Mouse (Mus musculus): Measurements from ENCODE around the gene Dab1. TPM values are rescaled to one million over a fixed set of nuclear protein-coding genes. Genes with fewer than 3 reads are reported as not detected.
A peak's percentile ranks its signal among the peaks of the same experiment; 100 is the strongest.

The Dab1 gene
- polyA plus RNA-seq, 1 experiment from 2014 or later, result 11.2 TPM

DNA sequence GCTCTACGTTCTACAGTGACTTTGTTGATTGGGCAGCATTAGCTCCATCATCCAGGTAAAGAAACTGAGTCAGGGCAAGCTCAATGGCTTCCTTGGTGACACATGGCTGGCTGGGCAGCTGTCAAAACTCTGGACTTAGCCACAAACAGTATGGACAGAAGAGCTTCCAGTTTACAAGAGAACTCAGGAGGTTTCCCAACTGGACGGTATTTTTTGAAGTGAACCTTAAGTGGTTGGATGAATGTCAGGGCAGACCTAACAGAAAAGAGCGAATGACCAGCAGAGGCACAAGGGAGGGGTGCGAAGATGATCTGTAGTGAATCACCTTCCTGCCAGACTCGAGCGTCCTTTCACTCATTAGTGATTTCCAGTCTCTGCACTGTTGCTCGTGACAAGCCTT, 857.7 kb downstream of the Dab1 start:
- 78% methylated on average over 7 of the region's 7 CpGs for WGBS
- H3K4me3 ChIP-seq (replicated peaks), result no peak overlapping the region
- no peaks in the 10 kb centered on the region for H3K27me3 ChIP-seq (replicated peaks)
- H3K27ac ChIP-seq, result no peak overlapping the region
- ATAC-seq (ENCODE audit: insufficient read depth, low FRiP score, low read depth), result no peak
- H3K9ac ChIP-seq, result no peak overlapping the region
- no peaks in the 10 kb centered on the region for H3K9me3 ChIP-seq
- H3K4me1 ChIP-seq, result no peaks in the 10 kb centered on the region
- H3K36me3 ChIP-seq, result no peaks in the 10 kb centered on the region
- no peak overlapping the region for H3K4me2 ChIP-seq

DNA sequence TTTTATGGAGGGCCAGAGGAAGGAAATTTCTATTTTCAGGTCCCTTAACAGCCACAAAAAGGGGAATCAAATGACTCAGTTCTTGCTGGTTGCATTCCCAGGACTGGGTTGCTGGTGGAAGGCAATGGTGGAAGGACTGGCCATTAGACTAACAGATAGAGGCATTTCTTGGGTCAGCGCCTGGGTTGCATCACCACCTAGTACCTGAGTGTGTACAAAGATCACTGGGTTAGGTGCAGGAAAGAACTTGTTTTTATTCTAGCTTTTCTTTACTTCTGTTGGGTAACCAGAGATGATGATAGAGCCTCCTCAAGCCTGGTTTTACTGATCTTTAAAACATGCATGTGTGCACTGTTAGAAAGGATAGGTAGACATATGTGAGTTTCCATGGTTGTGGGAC, 864.8 kb downstream of the Dab1 start:
- H3K27me3 ChIP-seq (replicated peaks), result no peaks in the 10 kb centered on the region
- H3K4me3 ChIP-seq (replicated peaks), result no peak overlapping the region
- H3K9me3 ChIP-seq, result no peaks in the 10 kb centered on the region
- ATAC-seq (ENCODE audit: insufficient read depth, low FRiP score, low read depth), result no peak
- no peak overlapping the region for H3K4me2 ChIP-seq
- H3K4me1 ChIP-seq, result no peaks in the 10 kb centered on the region
- H3K27ac ChIP-seq, result no peak overlapping the region
- WGBS, result 96% methylated on average over 1 of the region's 1 CpGs
- H3K9ac ChIP-seq, result no peak overlapping the region
- H3K36me3 ChIP-seq, result no peaks in the 10 kb centered on the region

DNA sequence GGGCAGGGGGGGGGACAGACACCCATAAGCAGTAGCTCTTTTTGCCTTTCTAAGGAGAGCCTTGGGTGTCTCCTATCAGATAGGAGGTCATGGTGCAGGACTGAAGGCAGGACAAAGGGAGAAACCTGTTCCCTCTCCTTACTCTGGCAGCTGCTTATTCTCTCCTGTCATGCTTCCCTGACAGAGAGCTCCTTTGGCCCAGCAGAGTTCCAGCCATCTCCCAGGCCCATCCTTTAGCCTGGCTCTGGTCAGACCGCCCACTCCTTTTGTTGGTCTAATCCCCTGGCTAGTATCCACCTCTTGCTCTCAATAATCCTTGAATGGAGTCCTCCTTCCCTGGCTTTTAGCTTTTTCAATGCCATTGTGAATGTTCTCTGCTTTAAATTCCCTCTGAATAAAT, 878.1 kb downstream of the Dab1 start:
- H3K27ac ChIP-seq, result no peak overlapping the region
- no peak for ATAC-seq (ENCODE audit: insufficient read depth, low FRiP score, low read depth)

DNA sequence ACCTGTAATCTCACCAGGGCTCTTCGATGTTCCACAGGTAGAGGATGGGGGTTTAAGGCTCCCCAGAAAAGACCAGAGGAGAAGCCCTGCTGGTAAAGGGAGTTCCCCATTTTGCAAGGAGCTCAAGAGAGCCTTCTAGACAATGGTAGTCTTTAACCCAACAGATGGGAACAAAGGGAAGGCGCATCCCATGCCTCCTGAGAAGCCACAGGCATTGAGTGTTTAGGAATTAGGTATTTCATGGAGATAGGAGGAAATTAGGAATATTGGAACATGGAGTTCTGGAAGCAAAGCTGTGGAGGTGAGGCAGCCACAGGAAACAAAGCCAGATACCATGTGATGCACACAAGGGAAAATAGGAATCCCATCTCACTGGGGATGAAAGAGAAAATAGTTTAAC, 881.0 kb downstream of the Dab1 start:
- WGBS, result 79% methylated on average over 2 of the region's 2 CpGs
- H3K9me3 ChIP-seq, result no peaks in the 10 kb centered on the region
- H3K4me2 ChIP-seq, result no peak overlapping the region
- H3K4me1 ChIP-seq, result no peaks in the 10 kb centered on the region
- no peak for ATAC-seq (ENCODE audit: insufficient read depth, low FRiP score, low read depth)
- no peaks in the 10 kb centered on the region for H3K36me3 ChIP-seq
- H3K27ac ChIP-seq, result no peak overlapping the region
- no peak overlapping the region for H3K9ac ChIP-seq
- H3K4me3 ChIP-seq (replicated peaks), result no peak overlapping the region
- H3K27me3 ChIP-seq (replicated peaks), result no peaks in the 10 kb centered on the region

More for the DNA sequence above, 878.1 kb downstream of the Dab1 start:
- no peak overlapping the region for H3K4me2 ChIP-seq
- no peak overlapping the region for H3K4me3 ChIP-seq (replicated peaks)
- H3K9ac ChIP-seq, result no peak overlapping the region
- no peaks in the 10 kb centered on the region for H3K9me3 ChIP-seq
- no peaks in the 10 kb centered on the region for H3K36me3 ChIP-seq
- 50% methylated on average over 1 of the region's 1 CpGs for WGBS
- no peaks in the 10 kb centered on the region for H3K27me3 ChIP-seq (replicated peaks)
- no peaks in the 10 kb centered on the region for H3K4me1 ChIP-seq

GRCm38 (mm10) chr4:104500646-104501045, 881.5 kb downstream of the Dab1 start:
- no peak overlapping the region for H3K4me3 ChIP-seq (replicated peaks)
- H3K27ac ChIP-seq, result no peak overlapping the region
- no peaks in the 10 kb centered on the region for H3K36me3 ChIP-seq
- 33% methylated on average over 4 of the region's 4 CpGs for WGBS
- H3K9me3 ChIP-seq, result no peaks in the 10 kb centered on the region
- no peaks in the 10 kb centered on the region for H3K27me3 ChIP-seq (replicated peaks)
- H3K4me1 ChIP-seq, result no peaks in the 10 kb centered on the region
- H3K9ac ChIP-seq, result no peak overlapping the region
- no peak for ATAC-seq (ENCODE audit: insufficient read depth, low FRiP score, low read depth)
- no peak overlapping the region for H3K4me2 ChIP-seq

GRCm38 (mm10) chr4:104501245-104501644, 882.1 kb downstream of the Dab1 start:
- WGBS, result 65% methylated on average over 4 of the region's 4 CpGs

DNA sequence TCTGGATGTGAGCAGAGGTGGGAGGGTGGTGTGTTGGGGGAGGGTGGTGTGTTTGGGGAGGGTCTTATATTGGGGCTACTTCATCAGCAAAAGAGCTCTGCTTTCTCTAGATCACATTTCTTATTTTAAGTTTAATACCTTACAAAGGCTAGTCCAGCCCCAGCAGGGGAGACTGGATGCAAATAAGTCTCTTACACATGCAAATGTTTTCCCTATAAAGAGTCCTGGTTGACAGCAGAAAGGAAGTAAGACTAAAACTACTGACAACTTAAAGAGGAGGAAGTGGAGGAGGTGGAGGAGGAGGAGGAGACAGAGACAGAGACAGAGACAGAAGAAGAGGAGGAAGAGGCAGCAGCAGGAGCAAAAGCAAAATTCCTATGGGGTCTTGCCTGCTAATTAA, 885.8 kb downstream of the Dab1 start:
- H3K4me3 ChIP-seq (replicated peaks), result no peak overlapping the region
- no peak overlapping the region for H3K27ac ChIP-seq
- no peak overlapping the region for H3K4me2 ChIP-seq
- no peaks in the 10 kb centered on the region for H3K4me1 ChIP-seq
- H3K9me3 ChIP-seq, result no peaks in the 10 kb centered on the region
- H3K36me3 ChIP-seq, result no peaks in the 10 kb centered on the region
- H3K27me3 ChIP-seq (replicated peaks), result no peaks in the 10 kb centered on the region
- no peak for ATAC-seq (ENCODE audit: insufficient read depth, low FRiP score, low read depth)
- no peak overlapping the region for H3K9ac ChIP-seq

More at GRCm38 (mm10) chr4:104501245-104501644, 882.1 kb downstream of the Dab1 start:
- Histone ChIP-seq H3K36me3 (no peaks in the 10 kb centered on the region), H3K27ac (no peak overlapping the region), H3K4me2 (no peak overlapping the region), H3K9me3 (no peaks in the 10 kb centered on the region), H3K4me3 (replicated peaks) (no peak overlapping the region), H3K9ac (no peak overlapping the region), H3K4me1 (no peaks in the 10 kb centered on the region), H3K27me3 (replicated peaks) (no peaks in the 10 kb centered on the region)
- no peak for ATAC-seq (ENCODE audit: insufficient read depth, low FRiP score, low read depth)

DNA sequence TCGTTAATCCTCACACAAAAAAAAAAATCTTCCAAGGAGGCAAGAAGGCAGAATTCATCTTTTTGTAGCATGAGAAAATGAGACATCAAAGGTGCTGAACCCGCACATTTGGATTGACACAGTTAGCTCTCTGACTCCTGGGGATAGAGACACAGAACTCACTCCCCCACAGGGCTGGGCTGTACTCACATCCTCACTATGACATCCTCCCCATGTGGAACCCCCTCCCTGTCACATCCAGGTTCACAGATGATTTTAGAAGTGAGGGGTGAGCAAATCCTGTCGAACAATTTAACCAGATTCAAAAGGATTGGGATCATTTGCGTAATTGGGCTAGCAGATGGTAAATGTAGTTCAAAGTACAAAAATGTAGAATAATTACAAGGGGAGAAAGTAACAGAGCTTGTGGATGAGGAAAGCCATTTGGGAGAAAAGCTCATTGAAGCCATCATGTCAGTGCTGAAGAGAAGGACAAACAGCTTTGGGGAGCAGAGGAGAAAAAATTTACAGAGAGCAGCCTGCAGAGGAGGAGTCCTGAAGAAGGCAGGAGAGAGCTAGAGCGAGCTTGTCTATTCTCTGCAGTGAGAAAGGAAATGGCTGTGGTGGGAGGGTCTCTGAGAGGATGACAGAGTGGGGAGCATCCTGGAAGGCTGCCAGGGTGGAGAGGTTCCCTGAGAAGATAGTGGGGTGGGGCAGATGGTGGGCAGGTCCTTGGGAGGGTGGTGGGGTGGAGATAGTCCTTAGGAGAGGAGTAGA, 890.2 kb downstream of the Dab1 start:
- no peaks in the 10 kb centered on the region; the same call in 1 of the 2 replicates for H3K27me3 ChIP-seq (replicated peaks)
- no peaks in the 10 kb centered on the region for H3K4me1 ChIP-seq
- H3K27ac ChIP-seq, result no peak overlapping the region
- no peaks in the 10 kb centered on the region for H3K9me3 ChIP-seq
- H3K4me3 ChIP-seq (replicated peaks), result no peak overlapping the region
- ATAC-seq (ENCODE audit: insufficient read depth, low FRiP score, low read depth), result no peak
- whole genome bisulfite sequencing, result 60% methylated on average over 5 of the region's 5 CpGs
- no peak overlapping the region for H3K4me2 ChIP-seq
- H3K36me3 ChIP-seq, result no peaks in the 10 kb centered on the region
- no peak overlapping the region for H3K9ac ChIP-seq

GRCm38 (mm10) chr4:104511855-104512254, 892.7 kb downstream of the Dab1 start:
- Histone ChIP-seq H3K9me3 (no peaks in the 10 kb centered on the region), H3K4me3 (replicated peaks) (no peak overlapping the region), H3K4me1 (no peaks in the 10 kb centered on the region), H3K4me2 (no peak overlapping the region), H3K27me3 (replicated peaks) (no peaks in the 10 kb centered on the region; the same call in 1 of the 2 replicates), H3K27ac (no peak overlapping the region), H3K36me3 (no peaks in the 10 kb centered on the region), H3K9ac (no peak overlapping the region)
- 70% methylated on average over 6 of the region's 6 CpGs for WGBS
- peak; percentile 47; the same call in 1 of the 2 replicates for ATAC-seq (ENCODE audit: insufficient read depth, low FRiP score, low read depth)

GRCm38 (mm10) chr4:104512513-104512912, 893.4 kb downstream of the Dab1 start:
- Histone ChIP-seq H3K9me3 (no peaks in the 10 kb centered on the region), H3K9ac (no peak overlapping the region), H3K27ac (no peak overlapping the region), H3K27me3 (replicated peaks) (no peaks in the 10 kb centered on the region; the same call in 1 of the 2 replicates), H3K36me3 (no peaks in the 10 kb centered on the region), H3K4me1 (no peaks in the 10 kb centered on the region), H3K4me2 (no peak overlapping the region), H3K4me3 (replicated peaks) (no peak overlapping the region)
- 61% methylated on average over 8 of the region's 8 CpGs for WGBS
- ATAC-seq (ENCODE audit: insufficient read depth, low FRiP score, low read depth), result no peak

- no peak overlapping the region for H3K9ac ChIP-seq
- H3K27me3 ChIP-seq (replicated peaks), result no peaks in the 10 kb centered on the region; the same call in 1 of the 2 replicates
- H3K4me2 ChIP-seq, result no peak overlapping the region
- no peak overlapping the region for H3K4me3 ChIP-seq (replicated peaks)
- no peaks in the 10 kb centered on the region for H3K9me3 ChIP-seq
- H3K36me3 ChIP-seq, result no peaks in the 10 kb centered on the region
- ATAC-seq (ENCODE audit: insufficient read depth, low FRiP score, low read depth), result no peak
- no peaks in the 10 kb centered on the region for H3K4me1 ChIP-seq
- H3K27ac ChIP-seq, result no peak overlapping the region
- WGBS, result 61% methylated on average over 7 of the region's 7 CpGs
These were observed 894.5 kb downstream of the Dab1 start for GRCm38 (mm10) chr4:104513622-104514021.

DNA sequence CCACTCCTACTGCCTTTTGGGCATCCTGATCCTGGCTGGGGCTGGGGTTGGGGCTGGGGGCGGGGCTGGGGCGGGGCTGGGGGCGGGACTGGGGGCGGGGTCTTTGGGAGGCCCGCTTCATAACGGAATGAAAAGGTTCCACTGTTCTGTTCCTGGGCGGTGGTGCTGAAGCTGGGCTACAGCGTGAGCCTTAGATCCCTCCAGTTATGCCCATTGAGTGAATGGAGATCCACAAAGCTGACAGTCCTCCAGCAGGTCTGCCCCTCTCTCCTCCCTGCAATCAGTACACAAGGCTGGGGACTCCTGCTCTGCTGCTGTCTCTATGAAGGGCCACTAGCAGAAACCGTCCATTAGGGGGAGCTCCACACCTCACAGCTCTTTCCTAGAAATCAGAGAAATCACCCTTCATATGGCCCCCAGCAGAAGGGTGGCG, 895.4 kb downstream of the Dab1 start:
- H3K27me3 ChIP-seq (replicated peaks), result no peaks in the 10 kb centered on the region; the same call in 1 of the 2 replicates
- no peak overlapping the region for H3K4me3 ChIP-seq (replicated peaks)
- no peaks in the 10 kb centered on the region for H3K9me3 ChIP-seq
- H3K4me1 ChIP-seq, result no peaks in the 10 kb centered on the region
- H3K9ac ChIP-seq, result no peak overlapping the region
- H3K36me3 ChIP-seq, result no peaks in the 10 kb centered on the region
- no peak for ATAC-seq (ENCODE audit: insufficient read depth, low FRiP score, low read depth)
- no peak overlapping the region for H3K27ac ChIP-seq
- WGBS, result 4% methylated on average over 10 of the region's 10 CpGs
- peak overlapping the region; percentile 37 for H3K4me2 ChIP-seq
